Mouse (Mus musculus) C2C12 (cell line): ENCODE measurements around the gene Npr2.

ENCODE experiments used
- CEBPB ChIP-seq: IDR thresholded peaks from one replicate; pipeline ENCODE4 v1.6.1; 2011; ENCODE audit warnings: low read depth, mild to moderate bottlenecking, control low read depth, moderate library complexity
- CTCF ChIP-seq: IDR thresholded peaks from one replicate; pipeline ENCODE4 v1.5.1; 2011; ENCODE audit not compliant: control insufficient read depth, insufficient read depth, insufficient read length
- FOSL1 ChIP-seq: IDR thresholded peaks from one replicate; pipeline ENCODE4 v1.8.0; 2011; ENCODE audit warnings: mild to moderate bottlenecking, low read length; ENCODE audit not compliant: poor library complexity, insufficient read depth, severe bottlenecking
- MAX ChIP-seq: IDR thresholded peaks from one replicate; pipeline ENCODE4 v1.6.1; 2011; ENCODE audit warnings: mild to moderate bottlenecking, control low read depth
- MYOG ChIP-seq: IDR thresholded peaks from one replicate; pipeline ENCODE4 v1.6.1; 2011; ENCODE audit not compliant: control insufficient read depth, insufficient read length; ENCODE audit errors: extremely low read depth

GRCm38 (mm10) chr4:43631046-43631955 is at the start of gene Npr2:
- TF ChIP-seq CTCF (no peak), MYOG (no peak), CEBPB (no peak), FOSL1 (no peak), MAX (no peak)
